Mouse (Mus musculus) stomach, embryonic 14.5 days (tissue): ENCODE results near the gene Olfr331. TPM values are rescaled to one million over a fixed set of nuclear protein-coding genes. Genes with fewer than 3 reads are reported as not detected.

Experiments
- ATAC-seq: fragments of 200-750 bp; cut with Nextera tagmentation; 2 replicates; pipeline ENCODE4 v1.8.0; 2017; ENCODE audit warnings: low read depth, moderate TSS enrichment; ENCODE audit not compliant: insufficient number of reproducible peaks, insufficient read depth, low FRiP score
- H3K27ac ChIP-seq: fragments of 300-500 bp; sonication (generic); 2 replicates; pipeline ENCODE4 v1.5.1; 2014; ENCODE audit warnings: mild to moderate bottlenecking, low read length, moderate library complexity, mixed read lengths
- H3K27me3 ChIP-seq: fragments of 300-500 bp; sonication (generic); 2 replicates; pipeline ENCODE4 v1.6.1; 2014; ENCODE audit warnings: low read length, control low read depth, mixed read lengths; ENCODE audit not compliant: control insufficient read depth, insufficient read depth
- H3K36me3 ChIP-seq: fragments of 300-500 bp; sonication (generic); 2 replicates; pipeline ENCODE4 v1.6.1; 2014; ENCODE audit warnings: mild to moderate bottlenecking, control low read depth, low read length, moderate library complexity, mixed read lengths; ENCODE audit not compliant: control insufficient read depth, insufficient read depth
- H3K4me1 ChIP-seq: fragments of 300-500 bp; sonication (generic); 2 replicates; pipeline ENCODE4 v1.6.1; 2014; ENCODE audit warnings: low read length, control low read depth, mixed read lengths; ENCODE audit not compliant: control insufficient read depth, insufficient read depth
- H3K4me2 ChIP-seq: fragments of 300-500 bp; sonication (generic); replicated peaks from 2 replicates; pipeline ENCODE4 v1.6.1; 2014; ENCODE audit warnings: low read depth, low read length, control low read depth
- H3K4me3 ChIP-seq: fragments of 300-500 bp; sonication (generic); 2 replicates; pipeline ENCODE4 v1.5.1; 2014; ENCODE audit warnings: low read depth, low read length, control low read depth
- H3K9ac ChIP-seq: fragments of 300-500 bp; sonication (generic); replicated peaks from 2 replicates; pipeline ENCODE4 v1.6.1; 2014; ENCODE audit warnings: low read depth, mild to moderate bottlenecking, control low read depth, low read length, moderate library complexity, mixed read lengths
- H3K9me3 ChIP-seq: fragments of 300-500 bp; sonication (generic); 2 replicates; pipeline ENCODE4 v1.6.1; 2016; ENCODE audit warnings: low read depth, low read length, control low read depth; ENCODE audit not compliant: control insufficient read depth
- WGBS: fragments of 180-500 bp; shearing (Covaris S2); extraction: QIAGEN DNeasy Blood & Tissue Kit; methylation state at CpG from one replicate; pipeline ENCODE4 v1.1.7; 2014; 5-methylcytosine and 5-hydroxymethylcytosine counted together
- polyA plus RNA-seq: library from polyadenylated mRNA; unstranded; fragments of >200 nt; fragmentation: Nextera tagmentation; extraction: Ambion mirVana; gene quantifications from 2 replicates; pipeline ENCODE4 v1.2.1, GENCODE M21; 2014

The Olfr331 gene
- polyA plus RNA-seq, 1 experiment from 2014 or later, result not detected

DNA sequence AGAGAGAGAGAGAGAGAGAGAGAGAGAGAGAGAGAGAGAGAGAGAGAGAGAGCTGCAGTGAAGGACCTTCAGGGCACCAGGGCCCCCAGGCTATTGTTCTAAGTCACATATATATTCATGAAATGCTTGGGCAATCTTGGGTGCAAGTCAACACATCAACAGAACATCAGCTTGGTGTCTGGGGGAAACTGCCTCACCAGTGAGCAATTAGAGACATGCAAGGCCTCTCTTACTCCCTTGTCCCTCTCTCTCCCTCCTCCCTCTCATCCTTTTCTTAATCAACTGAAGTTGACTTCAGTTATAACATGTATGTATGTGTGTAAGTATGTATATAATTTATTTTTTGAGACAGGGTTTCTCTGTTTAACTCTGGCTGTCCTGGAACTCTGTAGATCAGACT is 40.2 kb downstream of the Olfr331 start, which contains the start of gene Olfr30:
Gene Olfr30 (minus strand): TSS at position 101 of the 400 bp plus-strand sequence.
- Histone ChIP-seq H3K27me3 (no peaks in the 10 kb centered on the region), H3K4me1 (no peaks in the 10 kb centered on the region), H3K4me3 (no peak within 1 kb of the TSS), H3K9ac (no peak within 1 kb of the TSS), H3K4me2 (no peak within 1 kb of the TSS), H3K36me3 (no peaks in the 10 kb centered on the region), H3K27ac (no peak within 1 kb of the TSS), H3K9me3 (no peaks in the 10 kb centered on the region)
- no peak for ATAC-seq

DNA sequence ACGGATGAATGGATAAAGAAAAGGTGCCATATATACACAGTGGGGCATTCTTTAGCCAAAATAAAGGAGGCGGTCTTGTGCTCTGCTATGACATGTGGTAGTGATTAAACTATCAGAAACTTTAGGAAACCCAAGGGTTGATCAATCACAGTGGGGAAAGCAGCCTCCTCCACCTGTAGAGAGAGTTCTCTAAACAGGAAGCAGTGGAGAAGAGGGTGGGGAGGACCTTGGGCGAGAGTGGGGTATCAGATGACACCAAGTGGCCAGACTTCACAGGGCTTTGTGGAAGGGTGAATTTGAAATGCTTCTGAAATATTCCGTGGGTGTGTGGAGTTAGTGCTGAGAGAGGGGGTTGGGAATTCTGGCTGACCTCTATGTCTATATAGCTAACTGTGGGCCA is 48.8 kb downstream of the Olfr331 start:
- WGBS, result 38% methylated on average over 4 of the region's 4 CpGs
- Histone ChIP-seq H3K4me3 (no peak overlapping the region), H3K9me3 (no peaks in the 10 kb centered on the region), H3K27me3 (no peaks in the 10 kb centered on the region), H3K4me2 (no peak overlapping the region), H3K36me3 (no peaks in the 10 kb centered on the region), H3K9ac (no peak overlapping the region), H3K4me1 (no peaks in the 10 kb centered on the region), H3K27ac (no peak overlapping the region)
- no peak for ATAC-seq

DNA sequence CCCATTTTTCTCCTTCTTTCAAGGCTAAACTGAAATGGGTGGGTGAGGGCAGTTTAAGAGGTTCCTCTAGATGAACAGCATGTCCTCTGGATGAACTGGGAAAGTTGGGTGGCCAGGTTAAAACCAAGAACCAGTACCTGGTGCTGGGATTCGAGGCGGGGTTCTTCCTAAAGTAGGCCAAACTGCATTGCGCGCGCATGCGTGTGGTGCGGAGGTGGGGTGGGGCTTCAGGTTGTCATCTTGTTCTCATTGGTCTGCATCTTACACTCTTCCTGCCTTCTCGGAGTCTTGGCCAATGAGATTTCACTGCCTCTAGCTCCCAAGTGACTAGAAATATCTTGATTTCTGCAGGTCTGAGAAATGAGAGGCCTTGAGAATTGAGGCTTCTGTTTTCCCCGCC is 49.6 kb downstream of the Olfr331 start, which contains the start of gene Lypd9:
Gene Lypd9 (minus strand): TSS at position 165 of the 400 bp plus-strand sequence.
- H3K4me2 ChIP-seq, result no peak within 1 kb of the TSS
- H3K27ac ChIP-seq, result no peak within 1 kb of the TSS
- ATAC-seq, result no peak
- H3K27me3 ChIP-seq, result no peaks in the 10 kb centered on the region
- no peaks in the 10 kb centered on the region for H3K4me1 ChIP-seq
- H3K9me3 ChIP-seq, result no peaks in the 10 kb centered on the region
- no peak within 1 kb of the TSS for H3K4me3 ChIP-seq
- H3K9ac ChIP-seq, result no peak within 1 kb of the TSS
- H3K36me3 ChIP-seq, result no peaks in the 10 kb centered on the region
- WGBS, result 94% methylated on average over 9 of the region's 9 CpGs

Other genes with a start within 250 kb of the Olfr331 start
- not detected in 2 replicates for gene 4930438A08Rik, start 227.8 kb downstream of the Olfr331 start, polyA plus RNA-seq
- 19.8 and 21.3 TPM in 2 replicates for gene Zfp692, start 195.5 kb downstream of the Olfr331 start, polyA plus RNA-seq
- 41.8 and 44.9 TPM in 2 replicates for gene Zfp672, start 172.2 kb downstream of the Olfr331 start, polyA plus RNA-seq
- 22.4 and 24.2 TPM in 2 replicates for gene Sh3bp5l, start 171.8 kb downstream of the Olfr331 start, polyA plus RNA-seq
- gene Lypd8, start 123.5 kb downstream of the Olfr331 start, polyA plus RNA-seq, result 32.0 and 42.9 TPM in 2 replicates
- not detected in 2 replicates for gene 1810065E05Rik, start 81.5 kb downstream of the Olfr331 start, polyA plus RNA-seq
- gene Gm12253, start 70.0 kb downstream of the Olfr331 start, polyA plus RNA-seq, result not detected in 2 replicates
- gene Lypd9, start 49.6 kb downstream of the Olfr331 start, polyA plus RNA-seq, result not detected in 2 replicates
- gene Olfr30, start 40.3 kb downstream of the Olfr331 start, polyA plus RNA-seq, result not detected in 2 replicates
- gene Olfr332, start 10.0 kb downstream of the Olfr331 start, polyA plus RNA-seq, result not detected in 2 replicates
- not detected in 2 replicates for gene Olfr330, start 32.3 kb upstream of the Olfr331 start, polyA plus RNA-seq
- not detected in 2 replicates for gene Olfr329-ps, start 43.9 kb upstream of the Olfr331 start, polyA plus RNA-seq
- gene Olfr328, start 53.1 kb upstream of the Olfr331 start, polyA plus RNA-seq, result 0.12 TPM in 1 of 2 replicates, not detected in the other
- not detected in 2 replicates for gene Olfr224, start 68.0 kb upstream of the Olfr331 start, polyA plus RNA-seq
- not detected in 2 replicates for gene Olfr325, start 75.2 kb upstream of the Olfr331 start, polyA plus RNA-seq
- not detected in 2 replicates for gene Olfr324, start 92.5 kb upstream of the Olfr331 start, polyA plus RNA-seq
- gene 2210407C18Rik, start 113.5 kb upstream of the Olfr331 start, polyA plus RNA-seq, result 0.58 and 0.90 TPM in 2 replicates
- gene Olfr323, start 127.9 kb upstream of the Olfr331 start, polyA plus RNA-seq, result not detected in 2 replicates
- gene Trim58, start 137.9 kb upstream of the Olfr331 start, polyA plus RNA-seq, result 0.14 TPM in 1 of 2 replicates, not detected in the other
- not detected in 2 replicates for gene Olfr322, start 156.2 kb upstream of the Olfr331 start, polyA plus RNA-seq
- gene Olfr320, start 178.5 kb upstream of the Olfr331 start, polyA plus RNA-seq, result not detected in 2 replicates
- gene Olfr319, start 196.6 kb upstream of the Olfr331 start, polyA plus RNA-seq, result not detected in 2 replicates
- not detected in 2 replicates for gene Olfr318, start 221.4 kb upstream of the Olfr331 start, polyA plus RNA-seq
- not detected in 2 replicates for gene Olfr317, start 236.6 kb upstream of the Olfr331 start, polyA plus RNA-seq